Mouse (Mus musculus): ENCODE measurements at regions not wholly inside any gene's neighbourhood (a gene's known extent, or its start where the extent isn't known, plus 50 kb on each side); places are given as distances from the start of the nearest gene placed in this dataset.

DNA sequence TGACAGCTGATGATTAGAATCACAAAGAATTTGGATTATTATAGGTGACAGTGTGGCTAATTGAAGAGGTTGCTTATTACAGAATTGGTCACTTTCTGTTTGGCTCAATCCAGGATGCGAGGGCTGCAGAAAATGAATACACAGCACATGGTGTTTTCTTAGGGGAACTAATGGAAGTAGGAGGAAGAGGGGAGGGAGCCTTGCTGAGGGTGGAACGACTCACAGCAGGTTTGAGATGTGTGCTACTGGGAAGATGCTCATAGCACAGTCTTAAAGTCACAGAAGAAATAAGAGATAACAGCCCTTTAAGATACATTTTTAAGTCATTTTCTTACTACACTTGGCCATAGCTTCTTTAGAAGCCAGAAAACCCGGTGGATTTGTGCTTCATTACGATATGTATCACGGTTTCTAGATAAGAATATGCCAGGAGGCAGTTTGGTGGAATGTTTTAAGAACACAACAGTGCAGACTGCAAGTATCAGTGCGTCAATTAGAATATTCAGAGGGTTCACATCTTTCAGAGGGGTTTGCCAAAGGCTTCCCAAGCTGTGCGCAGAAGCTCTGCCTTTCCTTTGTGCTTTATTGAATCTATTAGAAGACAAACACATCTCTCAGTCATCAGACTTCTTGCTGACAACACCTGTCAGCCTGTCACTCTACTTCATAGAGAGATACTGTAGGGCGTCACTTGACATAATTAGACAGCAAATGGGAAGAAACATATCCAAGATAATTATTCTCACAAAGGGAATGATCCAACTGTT lies 853.7 kb downstream of the Otol1 start:
- H3K4me2 ChIP-seq = no peak overlapping the region
- H3K4me3 ChIP-seq = no peak overlapping the region
- ATAC-seq (replicated peaks; ENCODE audit: insufficient number of reproducible peaks, insufficient read depth, low FRiP score, low read depth) = no peak
- no peak overlapping the region for H3K9ac ChIP-seq
- 60% methylated on average over 8 of the region's 8 CpGs for WGBS
- no peaks in the 10 kb centered on the region for H3K27me3 ChIP-seq
- no peaks in the 10 kb centered on the region for H3K4me1 ChIP-seq (replicated peaks)
- no peaks in the 10 kb centered on the region for H3K9me3 ChIP-seq (replicated peaks)
- H3K36me3 ChIP-seq = no peaks in the 10 kb centered on the region
- no peak overlapping the region for H3K27ac ChIP-seq

DNA sequence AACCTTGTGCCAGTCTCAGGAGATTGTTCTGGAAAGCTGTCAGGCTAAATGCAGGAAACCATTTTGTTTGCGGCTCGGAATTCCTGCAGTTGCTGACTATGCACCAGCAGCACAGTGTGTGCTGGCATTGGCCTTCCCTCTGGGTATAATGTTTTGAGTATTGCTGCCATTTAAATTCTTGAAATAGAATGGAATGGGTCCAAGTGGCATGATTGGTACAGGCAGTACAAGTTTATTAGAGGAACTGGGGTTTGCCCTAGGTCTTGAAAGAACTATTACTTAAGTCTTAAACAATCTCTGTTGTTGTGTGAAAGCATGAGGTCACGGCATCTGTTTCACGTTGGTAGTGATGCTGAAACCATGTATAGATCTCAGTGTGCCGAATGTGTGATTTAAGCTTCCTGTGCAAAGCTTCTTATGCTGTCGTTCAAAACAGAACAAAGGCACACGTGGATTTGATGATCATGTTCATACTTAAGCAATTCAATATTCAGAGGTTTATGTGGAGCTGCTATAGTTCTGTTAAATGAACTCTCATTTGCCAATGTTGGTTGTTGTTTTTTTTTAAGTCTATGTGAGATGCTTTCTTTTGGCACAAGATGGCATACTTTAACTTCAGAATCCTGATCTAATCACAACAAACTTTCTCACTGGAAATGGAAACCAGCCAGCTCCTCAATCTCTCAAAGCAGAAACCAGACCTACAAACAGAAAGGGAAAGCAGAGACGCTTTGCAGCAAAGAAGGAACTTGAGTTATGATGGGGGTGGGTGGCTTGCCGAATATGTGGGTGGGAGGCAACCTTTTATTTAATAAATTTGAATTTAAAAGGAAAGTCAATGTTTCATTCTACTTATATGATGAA lies 866.5 kb downstream of the Otol1 start:
- Histone ChIP-seq H3K9ac (no peak overlapping the region), H3K36me3 (no peaks in the 10 kb centered on the region), H3K27ac (peak overlapping the region; percentile 59), H3K4me3 (no peak overlapping the region), H3K9me3 (replicated peaks) (no peaks in the 10 kb centered on the region), H3K4me2 (peak overlapping the region; percentile 24; the same call in 1 of the 2 replicates), H3K27me3 (no peaks in the 10 kb centered on the region), H3K4me1 (replicated peaks) (peaks cover 7% of the 10 kb centered on the region; the same call in 1 of the 2 replicates)
- ATAC-seq (replicated peaks; ENCODE audit: insufficient number of reproducible peaks, insufficient read depth, low FRiP score, low read depth) = no peak
- WGBS = 64% methylated on average over 9 of the region's 9 CpGs

DNA sequence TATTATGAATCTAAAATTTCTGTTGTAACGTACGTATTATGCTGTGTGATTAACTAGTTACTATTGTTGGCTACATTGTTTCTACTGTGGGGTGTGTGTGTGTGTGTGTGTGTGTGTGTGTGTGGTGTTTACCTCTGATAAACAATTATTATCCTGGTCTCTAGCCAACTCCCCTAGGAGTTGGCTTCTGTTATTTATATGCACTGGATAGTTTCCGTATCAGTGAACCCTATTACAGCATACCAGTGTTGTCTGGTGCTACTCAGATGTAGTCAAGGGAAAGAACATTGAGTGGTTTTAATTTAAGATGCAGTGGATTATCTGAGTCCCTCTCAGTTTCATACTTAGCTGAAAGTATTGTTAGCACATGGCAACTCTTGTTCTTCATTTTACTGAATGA lies 867.2 kb downstream of the Otol1 start:
- Histone ChIP-seq H3K27me3 (no peaks in the 10 kb centered on the region), H3K4me1 (replicated peaks) (peaks cover 7% of the 10 kb centered on the region; the same call in 1 of the 2 replicates), H3K27ac (peak overlapping the region; percentile 59), H3K4me2 (0 out of 2 replicates have a peak overlapping the region, but pooled peaks have one; percentile 24), H3K9me3 (replicated peaks) (no peaks in the 10 kb centered on the region), H3K4me3 (no peak overlapping the region), H3K9ac (no peak overlapping the region), H3K36me3 (no peaks in the 10 kb centered on the region)
- 33% methylated on average over 3 of the region's 3 CpGs for WGBS
- ATAC-seq (replicated peaks; ENCODE audit: insufficient number of reproducible peaks, insufficient read depth, low FRiP score, low read depth) = peak; percentile 62
